Mouse (Mus musculus): ENCODE data around the gene Tkt. TPM values are rescaled to one million over a fixed set of nuclear protein-coding genes. Genes with fewer than 3 reads are reported as not detected.

The Tkt gene
- polyA plus RNA-seq (2015; fragmentation: Nextera tagmentation; extraction: Ambion mirVana): 121 and 132 TPM in 2 replicates

DNA sequence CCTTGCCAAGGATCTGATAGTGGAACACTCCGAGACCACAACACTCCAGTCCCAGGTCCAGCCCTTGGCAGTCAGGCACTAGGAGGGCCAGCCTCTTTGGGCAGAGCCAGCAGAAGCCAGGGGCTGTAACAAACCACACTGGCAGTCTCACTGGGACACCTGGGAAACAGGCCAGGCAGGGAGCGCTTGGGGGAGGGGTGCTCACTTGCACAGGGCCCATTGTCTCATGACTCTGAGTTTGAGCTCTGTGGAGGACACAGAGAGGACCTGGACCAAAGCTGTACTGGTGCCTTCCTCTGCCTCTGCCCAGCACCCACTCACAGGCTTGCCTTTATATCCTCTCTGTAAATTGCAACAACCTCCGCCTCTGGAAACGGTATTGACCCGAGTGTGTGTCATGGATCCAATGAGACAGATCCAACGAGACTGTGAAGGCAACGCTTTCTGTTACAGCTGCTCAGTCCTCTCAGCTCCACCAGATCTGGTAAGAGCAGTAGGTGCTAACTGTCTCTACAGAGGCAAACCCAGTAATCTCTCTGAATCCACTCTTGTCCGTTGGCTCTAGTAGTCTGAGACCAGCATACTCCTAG is at the start of gene Tkt:
Gene Tkt (plus strand): TSS at position 229 of the 590 bp plus-strand sequence.
- no peak for TF ChIP-seq CTCF (IDR thresholded peaks at IDR 0.05)
- no peak for TF ChIP-seq EP300 (IDR thresholded peaks at IDR 0.05)
- Histone ChIP-seq H3K27ac (ENCODE audit: low read length) (peak within 1 kb of the TSS; percentile 95), H3K27me3 (replicated peaks; ENCODE audit: insufficient read depth, low read length) (no peaks in the 10 kb centered on the region), H3K4me2 (replicated peaks; ENCODE audit: low read depth, low read length) (peak within 1 kb of the TSS; percentile 85), H3K9ac (replicated peaks; ENCODE audit: low read depth) (peak within 1 kb of the TSS; percentile 68), H3K4me3 (ENCODE audit: low read depth, low read length) (peak within 1 kb of the TSS; percentile 67), H3K4me1 (ENCODE audit: insufficient read depth, low read depth, low read length) (peaks cover 28% of the 10 kb centered on the region; the same call in 1 of the 2 replicates), H3K36me3 (ENCODE audit: insufficient read depth, low read length) (no peaks in the 10 kb centered on the region), H3K9me3 (ENCODE audit: low read length) (no peaks in the 10 kb centered on the region)
- WGBS: 23% methylated on average over 8 of the region's 8 CpGs
- peak; percentile 84 for DNase-seq (ENCODE audit: low spot score)
- peak; percentile 63 for ATAC-seq

DNA sequence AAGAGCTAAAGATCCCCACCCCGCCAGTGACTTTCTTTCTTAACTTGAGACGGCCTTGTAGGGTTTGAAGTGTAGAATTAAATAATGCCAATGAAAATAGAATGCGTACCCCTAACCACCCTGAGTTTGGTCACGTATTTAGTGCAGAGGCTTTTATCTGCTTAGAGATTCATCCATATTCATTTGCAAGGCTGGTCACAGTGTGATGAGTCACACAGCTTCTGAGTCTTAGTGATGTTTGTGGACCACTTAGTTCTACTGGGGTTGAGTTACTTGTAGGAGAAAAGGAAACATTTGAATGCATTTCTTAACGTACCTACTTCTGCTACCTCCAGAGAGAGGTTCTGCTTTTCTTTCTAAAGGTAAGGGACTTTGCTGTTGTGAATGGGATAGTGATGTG is 43.2 kb upstream of the Tkt start:
- H3K4me1 ChIP-seq (ENCODE audit: insufficient read depth, low read depth, low read length): no peaks in the 10 kb centered on the region
- H3K4me3 ChIP-seq (ENCODE audit: low read depth, low read length): no peak overlapping the region
- no peak overlapping the region for H3K4me2 ChIP-seq (replicated peaks; ENCODE audit: low read depth, low read length)
- 89% methylated on average over 5 of the region's 5 CpGs for WGBS
- no peaks in the 10 kb centered on the region for H3K27me3 ChIP-seq (replicated peaks; ENCODE audit: insufficient read depth, low read length)
- no peak overlapping the region for H3K27ac ChIP-seq (ENCODE audit: low read length)
- H3K36me3 ChIP-seq (ENCODE audit: insufficient read depth, low read length): peaks cover 22% of the 10 kb centered on the region; the same call in 1 of the 2 replicates
- no peak overlapping the region for H3K9ac ChIP-seq (replicated peaks; ENCODE audit: low read depth)
- ATAC-seq (no peak), DNase-seq (ENCODE audit: low spot score) (no peak)
- no peaks in the 10 kb centered on the region for H3K9me3 ChIP-seq (ENCODE audit: low read length)
- TF ChIP-seq EP300 (IDR thresholded peaks at IDR 0.05) (no peak), CTCF (IDR thresholded peaks at IDR 0.05) (no peak)

DNA sequence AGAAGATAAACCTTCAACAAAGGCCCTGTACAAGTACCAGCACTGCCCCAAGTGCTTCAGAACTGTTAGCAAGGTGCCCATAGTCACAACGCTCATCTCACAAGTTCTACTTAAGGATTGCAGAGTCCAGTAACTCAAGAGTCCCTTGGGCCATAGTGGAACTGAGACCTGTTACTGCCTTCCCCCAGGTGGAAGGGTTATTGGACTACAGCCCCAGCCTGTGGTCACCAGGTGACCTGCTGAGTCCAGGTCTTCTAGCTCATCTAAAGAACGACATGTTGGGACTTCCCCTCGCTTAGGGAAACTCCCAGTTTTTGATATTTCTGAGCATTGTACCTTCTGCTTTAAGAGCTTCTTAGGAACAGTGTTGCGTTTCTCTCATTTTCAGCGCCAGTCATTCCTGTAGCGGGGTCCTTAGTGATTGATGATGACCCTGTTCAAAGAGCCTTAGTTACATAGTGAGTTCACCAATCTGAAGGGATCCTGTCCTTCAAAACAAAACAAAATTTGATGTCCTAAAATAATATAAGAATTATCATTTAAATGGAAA is 37.9 kb upstream of the Tkt start:
- Histone ChIP-seq H3K4me3 (ENCODE audit: low read depth, low read length) (no peak overlapping the region), H3K9me3 (ENCODE audit: low read length) (no peaks in the 10 kb centered on the region), H3K27ac (ENCODE audit: low read length) (no peak overlapping the region), H3K4me1 (ENCODE audit: insufficient read depth, low read depth, low read length) (no peaks in the 10 kb centered on the region), H3K27me3 (replicated peaks; ENCODE audit: insufficient read depth, low read length) (no peaks in the 10 kb centered on the region), H3K36me3 (ENCODE audit: insufficient read depth, low read length) (peaks cover 34% of the 10 kb centered on the region; the same call in 1 of the 2 replicates), H3K4me2 (replicated peaks; ENCODE audit: low read depth, low read length) (no peak overlapping the region), H3K9ac (replicated peaks; ENCODE audit: low read depth) (no peak overlapping the region)
- ATAC-seq (no peak), DNase-seq (ENCODE audit: low spot score) (no peak)
- TF ChIP-seq EP300 (IDR thresholded peaks at IDR 0.05): no peak
- no peak for TF ChIP-seq CTCF (IDR thresholded peaks at IDR 0.05)
- WGBS: 84% methylated on average over 6 of the region's 6 CpGs

DNA sequence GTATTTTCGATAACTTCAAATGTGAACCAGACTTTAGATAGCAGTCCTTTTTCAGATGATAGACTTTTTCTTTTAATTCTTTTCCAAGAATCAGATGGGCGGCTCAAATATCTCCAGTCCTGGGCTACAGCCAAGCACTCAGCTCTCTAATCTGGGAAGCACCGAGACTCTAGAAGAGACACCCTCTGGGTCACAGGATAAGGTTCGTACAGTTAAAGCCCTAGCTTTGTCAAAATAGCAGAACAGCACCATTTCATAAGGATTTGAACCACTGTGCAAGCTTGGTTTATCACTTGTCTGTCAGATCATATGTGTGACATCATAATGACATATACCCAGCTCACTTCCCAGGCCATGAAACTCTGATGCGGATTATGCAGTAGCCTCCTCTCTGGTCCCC is 35.3 kb upstream of the Tkt start:
- no peaks in the 10 kb centered on the region for H3K9me3 ChIP-seq (ENCODE audit: low read length)
- H3K27ac ChIP-seq (ENCODE audit: low read length): no peak overlapping the region
- H3K36me3 ChIP-seq (ENCODE audit: insufficient read depth, low read length): peaks cover 25% of the 10 kb centered on the region; the same call in 1 of the 2 replicates
- no peaks in the 10 kb centered on the region for H3K27me3 ChIP-seq (replicated peaks; ENCODE audit: insufficient read depth, low read length)
- no peaks in the 10 kb centered on the region for H3K4me1 ChIP-seq (ENCODE audit: insufficient read depth, low read depth, low read length)
- TF ChIP-seq CTCF (IDR thresholded peaks at IDR 0.05) (no peak), EP300 (IDR thresholded peaks at IDR 0.05) (no peak)
- WGBS: 72% methylated on average over 5 of the region's 5 CpGs
- no peak overlapping the region for H3K4me3 ChIP-seq (ENCODE audit: low read depth, low read length)
- DNase-seq (ENCODE audit: low spot score): no peak
- ATAC-seq: no peak
- H3K4me2 ChIP-seq (replicated peaks; ENCODE audit: low read depth, low read length): no peak overlapping the region
- H3K9ac ChIP-seq (replicated peaks; ENCODE audit: low read depth): no peak overlapping the region

DNA sequence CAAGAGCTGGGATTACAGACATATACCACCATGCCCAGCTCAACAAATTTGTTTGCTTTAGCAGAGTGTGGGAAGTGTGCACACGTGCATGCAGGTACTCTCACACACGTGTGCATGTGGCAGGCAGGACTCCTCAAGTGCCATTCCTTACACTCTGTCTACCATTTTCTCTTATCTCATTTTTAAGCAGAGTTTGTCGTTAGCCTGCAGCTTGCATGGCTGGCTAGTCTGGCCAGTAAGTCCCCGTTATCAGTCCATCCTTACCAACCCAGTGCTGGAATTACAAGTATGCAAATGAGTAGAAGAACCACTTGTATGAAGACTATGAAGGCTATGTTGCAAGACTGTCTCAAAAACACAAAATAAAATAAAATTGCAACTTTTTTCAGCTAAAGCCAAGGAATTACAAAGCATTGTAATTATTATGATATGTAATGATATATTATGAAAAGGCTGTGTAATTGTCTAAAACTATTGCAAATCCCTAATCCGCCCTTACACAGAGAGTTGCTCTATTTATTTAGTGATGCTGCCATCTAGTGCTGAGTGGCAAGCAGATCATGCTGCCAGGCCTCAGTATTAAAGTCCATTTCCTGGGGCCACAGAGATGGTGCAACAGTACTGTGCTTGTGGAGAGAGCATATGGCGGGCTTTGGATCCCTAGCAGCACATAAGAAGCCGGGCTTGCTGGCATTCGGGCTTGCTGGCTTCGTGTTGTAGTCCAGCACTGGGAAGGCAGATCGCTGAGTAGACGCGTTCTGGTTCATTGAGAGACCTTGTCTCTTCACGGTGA is 32.0 kb upstream of the Tkt start:
- DNase-seq (ENCODE audit: low spot score): peak; percentile 85

DNA sequence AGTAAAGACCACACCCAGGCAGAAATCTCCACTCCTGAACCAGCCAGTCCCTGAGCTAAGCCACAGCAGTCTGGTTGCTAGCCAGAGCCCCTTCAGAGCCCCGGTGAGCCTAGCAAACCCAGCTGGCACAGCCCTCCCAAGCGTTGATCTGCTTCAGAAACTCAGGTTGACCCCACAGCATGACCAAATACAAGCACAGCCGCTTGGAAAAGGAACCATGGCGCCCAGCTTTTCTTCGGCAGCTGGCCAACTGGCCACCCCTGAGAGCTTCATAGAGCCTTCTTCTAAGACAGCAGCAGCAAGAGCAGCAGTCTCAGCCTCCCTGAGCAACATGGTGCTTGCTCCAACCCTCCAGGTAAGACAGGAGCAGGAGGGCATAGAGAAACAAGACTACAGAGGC is 28.8 kb upstream of the Tkt start:
- Histone ChIP-seq H3K27ac (ENCODE audit: low read length) (no peak overlapping the region), H3K4me3 (ENCODE audit: low read depth, low read length) (no peak overlapping the region), H3K4me2 (replicated peaks; ENCODE audit: low read depth, low read length) (no peak overlapping the region), H3K27me3 (replicated peaks; ENCODE audit: insufficient read depth, low read length) (no peaks in the 10 kb centered on the region), H3K9ac (replicated peaks; ENCODE audit: low read depth) (no peak overlapping the region), H3K4me1 (ENCODE audit: insufficient read depth, low read depth, low read length) (no peaks in the 10 kb centered on the region), H3K36me3 (ENCODE audit: insufficient read depth, low read length) (peaks cover 37% of the 10 kb centered on the region), H3K9me3 (ENCODE audit: low read length) (no peaks in the 10 kb centered on the region)
- 77% methylated on average over 5 of the region's 5 CpGs for WGBS
- ATAC-seq (no peak), DNase-seq (ENCODE audit: low spot score) (no peak)
- TF ChIP-seq EP300 (IDR thresholded peaks at IDR 0.05) (no peak), CTCF (IDR thresholded peaks at IDR 0.05) (no peak)

More for the DNA sequence above, 32.0 kb upstream of the Tkt start:
- H3K9me3 ChIP-seq (ENCODE audit: low read length): no peaks in the 10 kb centered on the region
- no peak overlapping the region for H3K9ac ChIP-seq (replicated peaks; ENCODE audit: low read depth)
- peaks cover 21% of the 10 kb centered on the region; the same call in 1 of the 2 replicates for H3K36me3 ChIP-seq (ENCODE audit: insufficient read depth, low read length)
- H3K4me3 ChIP-seq (ENCODE audit: low read depth, low read length): no peak overlapping the region
- WGBS: 77% methylated on average over 13 of the region's 13 CpGs
- no peak overlapping the region for H3K27ac ChIP-seq (ENCODE audit: low read length)
- H3K4me1 ChIP-seq (ENCODE audit: insufficient read depth, low read depth, low read length): no peaks in the 10 kb centered on the region
- H3K4me2 ChIP-seq (replicated peaks; ENCODE audit: low read depth, low read length): no peak overlapping the region
- no peaks in the 10 kb centered on the region for H3K27me3 ChIP-seq (replicated peaks; ENCODE audit: insufficient read depth, low read length)
- peak; percentile 80 for ATAC-seq
- TF ChIP-seq CTCF (IDR thresholded peaks at IDR 0.05) (peak; percentile 73), EP300 (IDR thresholded peaks at IDR 0.05) (no peak)

Data from lung, postnatal 0 days (tissue).